Mouse (Mus musculus): ENCODE data around the gene Brms1. TPM values are rescaled to one million over a fixed set of nuclear protein-coding genes. Genes with fewer than 3 reads are reported as not detected.
A peak's percentile ranks its signal among the peaks of the same experiment; 100 is the strongest.
"Not testable (repeated sequence)": the region's sequence is repeated elsewhere in the genome, so short reads cannot be mapped to it uniquely, and the experiment has no call there.

Brms1 gene
- 56.8 TPM for polyA plus RNA-seq (2021)

- CTCF ChIA-PET: interaction anchor here (1.2 to 3.6 kb wide), 4 partner anchors 11 to 78 kb away, joined by 3 to 29 read pairs (median 4); partner anchors contain the start of gene Rin1
- no peak for DNase-seq (ENCODE audit: low read depth, low spot score)
- POLR2A ChIA-PET: interaction anchor here (0.6 to 1.1 kb wide), 2 partner anchors 9 to 648 kb away, joined by 4 to 5 read pairs; no protein-coding TSS in a partner anchor
These were observed at the start of gene Brms1 for GRCm38 (mm10) chr19:5040862-5041523. Brms1 (plus strand) TSS chr19:5041354.

GRCm38 (mm10) chr19:4992371-4992770 is 48.8 kb upstream of the Brms1 start:
- in situ Hi-C loops (cut with MboI; ENCODE audit: low pct_unique_long_range_greater_than_20kb): no loop called here
- no peak for DNase-seq (ENCODE audit: low read depth, low spot score)
- no peak for TF ChIP-seq CTCF (IDR thresholded peaks at IDR 0.05)
- H3K27me3 ChIP-seq: no peaks in the 10 kb centered on the region
- ChIA-PET POLR2A (interaction anchor here (0.5 to 0.8 kb wide), 3 partner anchors 16 to 20 kb away, joined by 3 to 9 read pairs (median 4); no protein-coding TSS in a partner anchor), CTCF (interaction anchor here (0.9 to 1.5 kb wide), 4 partner anchors 10 to 31 kb away, joined by 3 to 4 read pairs (median 4); no protein-coding TSS in a partner anchor)
- ATAC-seq: no peak

More at GRCm38 (mm10) chr19:5040862-5041523, at the start of gene Brms1:
- no peaks in the 10 kb centered on the region for H3K27me3 ChIP-seq
- no peak for TF ChIP-seq CTCF (IDR thresholded peaks at IDR 0.05)
- ATAC-seq: peak; percentile 40
- in situ Hi-C loops (cut with MboI; ENCODE audit: low pct_unique_long_range_greater_than_20kb): no loop called here

- ATAC-seq: peak; percentile 86
- CTCF ChIA-PET: interaction anchor here (0.9 to 1.5 kb wide), 4 partner anchors 11 to 32 kb away, joined by 3 to 4 read pairs (median 4); no protein-coding TSS in a partner anchor
- peak; percentile 80 for DNase-seq (ENCODE audit: low read depth, low spot score)
- in situ Hi-C loops (cut with MboI; ENCODE audit: low pct_unique_long_range_greater_than_20kb): no loop called here
- TF ChIP-seq CTCF (IDR thresholded peaks at IDR 0.05): no peak
- POLR2A ChIA-PET: interaction anchor here (0.5 to 0.8 kb wide), 3 partner anchors 17 to 20 kb away, joined by 3 to 9 read pairs (median 4); no protein-coding TSS in a partner anchor
- H3K27me3 ChIP-seq: no peaks in the 10 kb centered on the region
These were observed 48.2 kb upstream of the Brms1 start for GRCm38 (mm10) chr19:4992904-4993303.

- ATAC-seq: no peak
- ChIA-PET CTCF (interaction anchor here (1.5 kb wide), 1 partner anchor 13 kb away, joined by 4 read pairs; no protein-coding TSS in a partner anchor), POLR2A (no interaction called here)
- TF ChIP-seq CTCF (IDR thresholded peaks at IDR 0.05): no peak
- in situ Hi-C loops (cut with MboI; ENCODE audit: low pct_unique_long_range_greater_than_20kb): no loop called here
- H3K27me3 ChIP-seq: no peaks in the 10 kb centered on the region
- no peak for DNase-seq (ENCODE audit: low read depth, low spot score)
These were observed 47.1 kb upstream of the Brms1 start for GRCm38 (mm10) chr19:4994043-4994442.

- no peaks in the 10 kb centered on the region for H3K27me3 ChIP-seq
- ATAC-seq (no peak), DNase-seq (ENCODE audit: low read depth, low spot score) (no peak)
- in situ Hi-C loops (cut with MboI; ENCODE audit: low pct_unique_long_range_greater_than_20kb): no loop called here
- CTCF ChIA-PET: interaction anchor here (1.1 to 3.3 kb wide), 3 partner anchors 10 to 19 kb away, joined by 3 to 13 read pairs (median 9); partner anchors contain the start of gene Npas4
- POLR2A ChIA-PET: interaction anchor here (0.7 kb wide), 1 partner anchor 23 kb away, joined by 8 read pairs; no protein-coding TSS in a partner anchor
- TF ChIP-seq CTCF (IDR thresholded peaks at IDR 0.05): no peak
These were observed 41.6 kb upstream of the Brms1 start for GRCm38 (mm10) chr19:4999445-5000140.

GRCm38 (mm10) chr19:5001666-5002406 is 39.3 kb upstream of the Brms1 start:
- no peaks in the 10 kb centered on the region for H3K27me3 ChIP-seq
- peak; percentile 99 for TF ChIP-seq CTCF (IDR thresholded peaks at IDR 0.05)
- peak; percentile 52 for ATAC-seq
- ChIA-PET CTCF (interaction anchor here (0.7 to 2.3 kb wide), 5 partner anchors 10 to 27 kb away, joined by 3 to 16 read pairs (median 8); partner anchors contain the start of gene Npas4), POLR2A (interaction anchor here (0.6 kb wide), 1 partner anchor 136 kb away, joined by 7 read pairs; no protein-coding TSS in a partner anchor)
- DNase-seq (ENCODE audit: low read depth, low spot score): no peak
- in situ Hi-C loops (cut with MboI; ENCODE audit: low pct_unique_long_range_greater_than_20kb): no loop called here

GRCm38 (mm10) chr19:5003644-5004043 is 37.5 kb upstream of the Brms1 start:
- DNase-seq (ENCODE audit: low read depth, low spot score); H3K27me3 ChIP-seq; POLR2A ChIA-PET; in situ Hi-C loops (cut with MboI; ENCODE audit: low pct_unique_long_range_greater_than_20kb); ATAC-seq: not testable (repeated sequence)
- CTCF ChIA-PET: interaction anchor here (0.7 to 2.4 kb wide), 4 partner anchors 9 to 34 kb away, joined by 3 to 10 read pairs (median 6); no protein-coding TSS in a partner anchor
- TF ChIP-seq CTCF (IDR thresholded peaks at IDR 0.05): peak; percentile 53

GRCm38 (mm10) chr19:5004925-5005324 is 36.2 kb upstream of the Brms1 start:
- peaks cover 3% of the 10 kb centered on the region for H3K27me3 ChIP-seq
- TF ChIP-seq CTCF (IDR thresholded peaks at IDR 0.05): no peak
- no peak for ATAC-seq
- ChIA-PET POLR2A (interaction anchor here (0.6 kb wide), 1 partner anchor 11 kb away, joined by 3 read pairs; no protein-coding TSS in a partner anchor), CTCF (interaction anchor here (1.2 to 2.7 kb wide), 4 partner anchors 8 to 46 kb away, joined by 3 to 14 read pairs (median 9); no protein-coding TSS in a partner anchor)
- in situ Hi-C loops (cut with MboI; ENCODE audit: low pct_unique_long_range_greater_than_20kb): no loop called here
- no peak for DNase-seq (ENCODE audit: low read depth, low spot score)

GRCm38 (mm10) chr19:5013138-5013537 is 28.0 kb upstream of the Brms1 start:
- POLR2A ChIA-PET: interaction anchor here (1.3 to 1.4 kb wide), 2 partner anchors 11 to 27 kb away, joined by 3 to 4 read pairs; partner anchors contain the start of gene Slc29a2
- no peak for TF ChIP-seq CTCF (IDR thresholded peaks at IDR 0.05)
- CTCF ChIA-PET: interaction anchor here (0.8 to 2.5 kb wide), 6 partner anchors 9 to 61 kb away, joined by 4 to 8 read pairs (median 5); partner anchors contain the start of genes Npas4 and Rin1
- H3K27me3 ChIP-seq: peaks cover 3% of the 10 kb centered on the region
- in situ Hi-C loops (cut with MboI; ENCODE audit: low pct_unique_long_range_greater_than_20kb): no loop called here
- no peak for ATAC-seq
- DNase-seq (ENCODE audit: low read depth, low spot score): no peak
